Mouse (Mus musculus) myocyte (in vitro differentiated cells): ENCODE data around the gene Ptprg.

Experiments used
- MAX ChIP-seq: IDR thresholded peaks from one replicate; pipeline ENCODE4 v1.6.1; 2011; ENCODE audit warnings: low read depth, mild to moderate bottlenecking, control low read depth
- MYOG ChIP-seq, 3 experiments: IDR thresholded peaks; one replicate each; pipeline ENCODE4 v1.6.1; 2011; ENCODE audit warnings: control low read depth in 2 of 3, low read depth in 2 of 3, mild to moderate bottlenecking in 2 of 3; ENCODE audit not compliant: insufficient read length in 2 of 3, control insufficient read depth in 1 of 3, insufficient read depth in 1 of 3
- POLR2A ChIP-seq: IDR thresholded peaks from one replicate; pipeline ENCODE4 v1.6.1; 2011; ENCODE audit warnings: low read depth, mild to moderate bottlenecking, control low read depth, moderate library complexity; ENCODE audit not compliant: insufficient read length
- POLR2AphosphoS2 ChIP-seq: IDR thresholded peaks from one replicate; pipeline ENCODE4 v1.6.1; 2011; ENCODE audit warnings: low read depth, control low read depth; ENCODE audit not compliant: insufficient read length
- TCF12 ChIP-seq: IDR thresholded peaks from one replicate; pipeline ENCODE4 v1.6.1; 2011; ENCODE audit warnings: mild to moderate bottlenecking, control low read depth; ENCODE audit not compliant: poor library complexity, insufficient read depth, severe bottlenecking
- TCF3 ChIP-seq: IDR thresholded peaks from one replicate; pipeline ENCODE4 v1.6.1; 2011; ENCODE audit warnings: low read depth, control low read depth; ENCODE audit not compliant: insufficient read length
- USF1 ChIP-seq: IDR thresholded peaks from one replicate; pipeline ENCODE4 v1.6.1; 2011; ENCODE audit warnings: low read depth, mild to moderate bottlenecking, control low read depth, moderate library complexity

DNA sequence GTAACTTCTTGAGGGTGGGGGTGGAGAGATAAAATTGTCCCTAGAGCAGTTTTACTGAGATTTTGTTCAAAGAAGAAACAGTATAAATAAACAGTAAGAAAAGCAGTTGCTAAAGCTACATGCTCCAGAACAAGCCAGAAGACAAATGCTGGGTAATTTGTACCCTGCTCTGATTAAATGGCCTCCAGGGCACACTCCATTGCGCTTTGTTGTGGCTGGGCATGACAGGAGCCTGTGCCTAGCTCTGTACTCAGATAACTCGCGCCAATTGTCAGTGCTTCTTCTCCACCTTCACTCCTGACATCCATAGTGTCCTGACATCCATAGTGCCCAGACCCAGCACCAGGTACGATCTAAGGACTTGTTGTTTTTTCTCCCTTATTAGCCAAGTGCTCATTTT, 445.1 kb downstream of the Ptprg start:
- TF ChIP-seq TCF12 (no peak), POLR2A (no peak), MAX (no peak), USF1 (no peak), POLR2AphosphoS2 (no peak), MYOG (IDR thresholded peaks at IDR 0.05; ENCODE audit: control insufficient read depth in 1 of 3, insufficient read depth in 1 of 3, insufficient read length in 2 of 3, low read depth in 2 of 3) (no peak), TCF3 (no peak)
